Mouse (Mus musculus): ENCODE data around the gene Stat3. TPM values are rescaled to one million over a fixed set of nuclear protein-coding genes. Genes with fewer than 3 reads are reported as not detected.
A peak's percentile ranks its signal among the peaks of the same experiment; 100 is the strongest.

The Stat3 gene
- polyA plus RNA-seq, 1 experiment: 65.1 TPM

DNA sequence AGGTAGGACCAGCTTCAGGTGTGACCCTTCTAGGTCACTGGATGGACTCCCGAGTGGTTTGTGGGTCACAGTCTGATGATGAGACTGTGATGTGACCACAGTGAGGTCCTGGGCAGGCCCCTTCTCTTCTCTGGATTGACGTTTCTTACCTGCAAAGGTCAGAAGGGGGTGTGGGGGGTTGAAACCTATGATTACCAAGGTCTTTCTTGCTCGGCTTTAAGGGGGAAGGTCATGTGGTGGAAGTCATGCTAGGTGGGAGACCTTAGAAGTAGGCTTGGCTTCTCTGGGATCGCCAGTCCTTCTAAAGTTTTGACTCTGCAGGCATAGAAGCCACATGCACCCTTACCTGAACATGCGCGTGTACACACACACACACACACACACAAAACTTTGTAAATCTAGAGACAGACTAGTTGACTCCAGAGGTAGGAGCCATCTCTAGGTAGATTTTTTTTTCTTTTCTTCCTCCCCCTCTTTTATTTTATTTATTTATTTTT is 79.7 kb downstream of the Stat3 start:
- Histone ChIP-seq H3K4me3 (ENCODE audit: extremely low read depth, insufficient read depth, insufficient read length) (peak overlapping the region; percentile 68), H3K27ac (ENCODE audit: insufficient read depth, low read length) (peak overlapping the region; percentile 12; the same call in 1 of the 2 replicates), H3K4me1 (ENCODE audit: control insufficient read depth, insufficient read depth, insufficient read length) (peaks cover 12% of the 10 kb centered on the region; the same call in 1 of the 2 replicates), H3K36me3 (ENCODE audit: control insufficient read depth, insufficient read depth, low read length) (peaks cover 6% of the 10 kb centered on the region; the same call in 1 of the 2 replicates), H3K27me3 (ENCODE audit: control insufficient read depth, insufficient read depth, low read length) (no peaks in the 10 kb centered on the region)
- no peak for DNase-seq (ENCODE audit: low read depth in 1 of 2, low spot score in 2 of 2)
- TF ChIP-seq POLR2A (IDR thresholded peaks at IDR 0.05; ENCODE audit: low read depth, low read length): no peak
- TF ChIP-seq CTCF (IDR thresholded peaks at IDR 0.05; ENCODE audit: extremely low read depth, insufficient read depth, insufficient read length, insufficient replicate concordance): no peak
- 40% methylated on average over 6 of the region's 6 CpGs for WGBS

DNA sequence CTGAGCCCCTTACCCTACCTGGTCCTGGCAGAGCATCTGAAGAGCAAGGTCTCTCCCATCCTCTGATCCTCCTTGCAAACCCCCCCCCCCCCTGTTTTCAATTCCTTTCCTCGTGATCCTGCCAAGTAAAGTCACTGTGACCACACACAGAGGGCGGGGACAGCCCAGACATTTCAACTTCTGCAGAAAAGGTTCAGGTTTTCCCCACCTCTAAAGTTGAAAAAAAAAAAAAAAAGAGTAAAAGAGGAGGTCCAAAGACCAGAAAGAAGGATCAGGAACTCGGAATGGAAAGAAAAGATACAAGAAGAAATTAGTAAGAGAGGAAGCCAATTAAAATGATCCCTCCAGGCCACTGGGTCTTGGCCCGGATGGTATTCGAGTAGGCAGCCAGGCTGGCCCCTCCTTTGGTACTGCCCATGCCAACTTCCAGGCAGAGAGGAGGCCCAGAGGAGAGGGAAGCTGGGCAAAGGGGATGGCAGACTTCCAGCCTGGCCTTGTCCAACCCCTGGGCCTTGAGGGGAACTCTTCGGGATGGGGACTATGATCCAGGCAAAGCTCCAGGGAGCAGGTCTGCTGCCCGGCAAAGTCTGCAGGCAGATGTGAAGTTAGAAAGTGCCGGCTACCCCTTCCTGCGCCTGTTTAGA is 80.3 kb downstream of the Stat3 start, which contains the start of gene Stat5a:
Stat5a (plus strand) TSS at position 417 of the 644 bp plus-strand sequence.
- TF ChIP-seq CTCF (IDR thresholded peaks at IDR 0.05; ENCODE audit: extremely low read depth, insufficient read depth, insufficient read length, insufficient replicate concordance) (no peak), POLR2A (IDR thresholded peaks at IDR 0.05; ENCODE audit: low read depth, low read length) (no peak)
- Histone ChIP-seq H3K36me3 (ENCODE audit: control insufficient read depth, insufficient read depth, low read length) (peaks cover 2% of the 10 kb centered on the region; the same call in 1 of the 2 replicates), H3K4me1 (ENCODE audit: control insufficient read depth, insufficient read depth, insufficient read length) (peaks cover 12% of the 10 kb centered on the region; the same call in 1 of the 2 replicates), H3K27me3 (ENCODE audit: control insufficient read depth, insufficient read depth, low read length) (no peaks in the 10 kb centered on the region), H3K27ac (ENCODE audit: insufficient read depth, low read length) (peak within 1 kb of the TSS; percentile 52; the same call in 1 of the 2 replicates), H3K4me3 (ENCODE audit: extremely low read depth, insufficient read depth, insufficient read length) (peak within 1 kb of the TSS; percentile 68)
- WGBS: 62% methylated on average over 9 of the region's 9 CpGs
- DNase-seq (ENCODE audit: low read depth in 1 of 2, low spot score in 2 of 2): no peak

DNA sequence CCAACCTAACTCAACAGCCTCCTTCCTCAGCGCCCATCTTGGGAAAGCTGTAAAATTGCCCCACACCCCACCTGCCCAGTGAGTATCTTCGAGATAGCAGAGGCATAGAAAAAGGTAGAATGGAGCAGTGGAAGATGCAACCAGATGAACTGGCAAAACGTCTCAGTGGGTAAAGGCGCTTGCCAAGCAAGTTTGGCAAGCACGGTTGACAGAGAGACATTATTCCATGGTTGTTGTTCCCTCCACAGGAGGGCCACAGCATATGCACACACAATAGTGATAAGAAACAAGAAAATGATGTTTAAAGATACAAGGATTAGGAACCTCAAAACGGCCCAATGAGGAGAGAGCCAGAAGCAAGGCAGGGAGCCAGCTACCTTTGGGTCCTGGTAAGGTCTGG is 81.4 kb downstream of the Stat3 start:
- Histone ChIP-seq H3K4me3 (ENCODE audit: extremely low read depth, insufficient read depth, insufficient read length) (no peak overlapping the region), H3K36me3 (ENCODE audit: control insufficient read depth, insufficient read depth, low read length) (no peaks in the 10 kb centered on the region), H3K27me3 (ENCODE audit: control insufficient read depth, insufficient read depth, low read length) (no peaks in the 10 kb centered on the region), H3K4me1 (ENCODE audit: control insufficient read depth, insufficient read depth, insufficient read length) (peaks cover 12% of the 10 kb centered on the region; the same call in 1 of the 2 replicates), H3K27ac (ENCODE audit: insufficient read depth, low read length) (no peak overlapping the region)
- DNase-seq (ENCODE audit: low read depth in 1 of 2, low spot score in 2 of 2): no peak
- no peak for TF ChIP-seq POLR2A (IDR thresholded peaks at IDR 0.05; ENCODE audit: low read depth, low read length)
- 71% methylated on average over 6 of the region's 6 CpGs for WGBS

DNA sequence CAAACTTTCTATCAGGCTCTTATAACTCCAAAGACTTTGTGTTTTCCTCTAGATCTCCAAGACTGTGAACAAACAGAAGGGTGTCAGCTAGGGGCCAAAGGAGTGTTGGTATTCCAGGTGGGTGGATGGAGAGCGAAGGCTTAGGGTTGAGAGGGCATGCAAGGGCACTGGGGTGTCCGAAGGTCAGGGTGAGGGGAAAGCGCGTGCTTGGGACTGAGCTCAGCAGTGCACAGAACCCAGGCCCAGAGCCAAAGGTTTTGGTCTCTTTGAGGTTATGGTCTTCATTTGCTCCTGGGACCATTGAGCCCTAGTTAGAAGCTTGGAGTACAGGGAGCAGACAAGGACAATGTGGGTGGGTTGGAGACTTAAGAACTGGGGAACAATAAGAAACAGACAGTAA is 84.2 kb downstream of the Stat3 start:
- Histone ChIP-seq H3K27ac (ENCODE audit: insufficient read depth, low read length) (no peak overlapping the region), H3K36me3 (ENCODE audit: control insufficient read depth, insufficient read depth, low read length) (no peaks in the 10 kb centered on the region), H3K4me1 (ENCODE audit: control insufficient read depth, insufficient read depth, insufficient read length) (peaks cover 6% of the 10 kb centered on the region; the same call in 1 of the 2 replicates), H3K27me3 (ENCODE audit: control insufficient read depth, insufficient read depth, low read length) (no peaks in the 10 kb centered on the region), H3K4me3 (ENCODE audit: extremely low read depth, insufficient read depth, insufficient read length) (no peak overlapping the region)
- DNase-seq (ENCODE audit: low read depth in 1 of 2, low spot score in 2 of 2): no peak
- TF ChIP-seq CTCF (IDR thresholded peaks at IDR 0.05; ENCODE audit: extremely low read depth, insufficient read depth, insufficient read length, insufficient replicate concordance): no peak
- TF ChIP-seq POLR2A (IDR thresholded peaks at IDR 0.05; ENCODE audit: low read depth, low read length): no peak
- 79% methylated on average over 4 of the region's 4 CpGs for WGBS

DNA sequence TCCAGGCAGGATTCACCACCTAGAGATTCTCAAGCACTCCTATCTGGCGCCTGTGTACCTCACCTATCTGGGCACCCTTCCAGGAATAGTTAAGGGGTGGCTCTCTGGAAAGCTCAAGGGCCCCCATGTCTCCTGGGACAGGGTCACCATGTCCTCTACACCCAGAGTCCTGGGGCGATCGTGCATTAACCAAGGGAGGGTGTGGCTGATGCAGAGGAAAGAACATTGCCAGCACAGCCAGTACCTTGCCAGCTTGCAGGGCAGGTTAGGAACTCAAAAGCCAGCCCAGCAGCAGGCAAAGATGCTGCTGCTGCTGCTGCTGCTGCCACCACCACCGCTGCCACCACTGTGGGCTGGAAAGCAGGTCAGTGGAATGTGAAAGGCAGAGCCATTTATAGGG is 85.1 kb downstream of the Stat3 start:
- H3K27ac ChIP-seq (ENCODE audit: insufficient read depth, low read length): no peak overlapping the region
- TF ChIP-seq POLR2A (IDR thresholded peaks at IDR 0.05; ENCODE audit: low read depth, low read length) (no peak), CTCF (IDR thresholded peaks at IDR 0.05; ENCODE audit: extremely low read depth, insufficient read depth, insufficient read length, insufficient replicate concordance) (no peak)
- 48% methylated on average over 4 of the region's 4 CpGs for WGBS
- H3K36me3 ChIP-seq (ENCODE audit: control insufficient read depth, insufficient read depth, low read length): no peaks in the 10 kb centered on the region
- DNase-seq (ENCODE audit: low read depth in 1 of 2, low spot score in 2 of 2): no peak
- no peak overlapping the region for H3K4me3 ChIP-seq (ENCODE audit: extremely low read depth, insufficient read depth, insufficient read length)
- H3K4me1 ChIP-seq (ENCODE audit: control insufficient read depth, insufficient read depth, insufficient read length): peaks cover 1% of the 10 kb centered on the region; the same call in 1 of the 2 replicates
- H3K27me3 ChIP-seq (ENCODE audit: control insufficient read depth, insufficient read depth, low read length): no peaks in the 10 kb centered on the region

DNA sequence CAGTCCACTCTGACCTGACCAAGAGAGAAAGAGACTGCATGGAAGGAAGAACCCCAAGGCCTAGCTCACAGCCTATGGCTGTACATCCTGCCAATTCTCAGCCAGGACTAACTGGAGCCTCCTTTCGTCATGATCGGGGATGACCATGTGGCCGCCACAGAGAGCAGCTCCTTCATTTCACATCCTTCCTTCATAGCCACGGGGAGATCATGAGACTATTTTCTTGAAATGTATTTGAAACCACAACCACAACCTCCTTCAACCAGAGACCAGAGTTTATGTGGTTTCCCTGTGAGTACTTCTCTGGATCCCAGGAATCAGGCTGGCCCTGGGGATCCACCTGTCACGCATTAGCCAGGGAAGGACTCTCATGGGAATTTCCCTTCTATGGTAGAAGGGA is 86.3 kb downstream of the Stat3 start:
- 31% methylated on average over 5 of the region's 5 CpGs for WGBS
- no peaks in the 10 kb centered on the region for H3K27me3 ChIP-seq (ENCODE audit: control insufficient read depth, insufficient read depth, low read length)
- TF ChIP-seq POLR2A (IDR thresholded peaks at IDR 0.05; ENCODE audit: low read depth, low read length) (no peak), CTCF (IDR thresholded peaks at IDR 0.05; ENCODE audit: extremely low read depth, insufficient read depth, insufficient read length, insufficient replicate concordance) (no peak)
- no peak overlapping the region for H3K27ac ChIP-seq (ENCODE audit: insufficient read depth, low read length)
- DNase-seq (ENCODE audit: low read depth in 1 of 2, low spot score in 2 of 2): no peak
- no peak overlapping the region for H3K4me3 ChIP-seq (ENCODE audit: extremely low read depth, insufficient read depth, insufficient read length)
- no peaks in the 10 kb centered on the region for H3K4me1 ChIP-seq (ENCODE audit: control insufficient read depth, insufficient read depth, insufficient read length)
- H3K36me3 ChIP-seq (ENCODE audit: control insufficient read depth, insufficient read depth, low read length): no peaks in the 10 kb centered on the region

DNA sequence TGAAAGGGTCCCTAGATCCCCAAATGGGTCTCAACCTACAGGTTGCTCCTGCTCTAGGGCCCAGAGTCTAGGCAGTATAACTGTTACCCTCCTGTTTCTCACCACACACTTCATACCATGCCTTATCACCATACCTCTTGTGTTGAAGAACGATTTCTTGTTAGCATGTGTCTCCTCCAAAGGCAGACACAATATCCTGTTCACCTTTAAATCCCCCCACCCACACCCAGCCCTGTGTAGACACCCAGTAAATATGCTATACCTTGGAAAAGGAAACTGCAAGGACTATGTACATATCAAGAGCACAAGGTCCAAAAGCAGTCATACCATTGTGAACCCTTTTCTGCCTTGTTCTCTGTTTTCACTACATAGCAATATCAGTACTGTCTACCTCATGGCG is 87.3 kb downstream of the Stat3 start:
- no peaks in the 10 kb centered on the region for H3K27me3 ChIP-seq (ENCODE audit: control insufficient read depth, insufficient read depth, low read length)
- H3K4me3 ChIP-seq (ENCODE audit: extremely low read depth, insufficient read depth, insufficient read length): no peak overlapping the region
- TF ChIP-seq POLR2A (IDR thresholded peaks at IDR 0.05; ENCODE audit: low read depth, low read length) (no peak), CTCF (IDR thresholded peaks at IDR 0.05; ENCODE audit: extremely low read depth, insufficient read depth, insufficient read length, insufficient replicate concordance) (no peak)

More for the DNA sequence above, 87.3 kb downstream of the Stat3 start:
- H3K4me1 ChIP-seq (ENCODE audit: control insufficient read depth, insufficient read depth, insufficient read length): no peaks in the 10 kb centered on the region
- no peaks in the 10 kb centered on the region for H3K36me3 ChIP-seq (ENCODE audit: control insufficient read depth, insufficient read depth, low read length)
- WGBS: 74% methylated on average over 2 of the region's 2 CpGs
- no peak for DNase-seq (ENCODE audit: low read depth in 1 of 2, low spot score in 2 of 2)
- no peak overlapping the region for H3K27ac ChIP-seq (ENCODE audit: insufficient read depth, low read length)
